Mouse (Mus musculus) ES-E14 (cell line): Measurements from ENCODE around the gene Zfp385b. TPM values are rescaled to one million over a fixed set of nuclear protein-coding genes. Genes with fewer than 3 reads are reported as not detected.

Experiments used
- DNase-seq: peaks from one replicate; pipeline ENCODE4 v3.0.0-alpha.2; 2013; ENCODE audit warnings: low read depth, low spot score
- H3K27ac ChIP-seq: 2 replicates; pipeline ENCODE4 v1.5.1; 2012; ENCODE audit warnings: low read depth, mild to moderate bottlenecking, low read length, moderate library complexity, mixed read lengths; ENCODE audit not compliant: poor library complexity, insufficient read depth, severe bottlenecking
- H3K36me3 ChIP-seq: 2 replicates; pipeline ENCODE4 v1.6.1; 2012; ENCODE audit warnings: mild to moderate bottlenecking, low read length, moderate library complexity, mixed read lengths; ENCODE audit not compliant: control insufficient read depth, poor library complexity, insufficient read depth, severe bottlenecking
- H3K4me1 ChIP-seq, 2 experiments: fragments of 150-350 bp in 1 of 2; sonication (generic) in 1 of 2; 2 replicates each; pipeline ENCODE4 v1.6.1; 2012; ENCODE audit warnings: low read length in 2 of 2, mild to moderate bottlenecking in 1 of 2, mixed read lengths in 1 of 2; ENCODE audit not compliant: control insufficient read depth in 2 of 2, insufficient read depth in 2 of 2, poor library complexity in 1 of 2
- H3K4me3 ChIP-seq, 2 experiments: fragments of 150-350 bp in 1 of 2; sonication (generic) in 1 of 2; 2 replicates each; pipeline ENCODE4 v1.5.1; 2012; ENCODE audit warnings: low read length in 2 of 2, low read depth in 1 of 2, mild to moderate bottlenecking in 1 of 2, mixed read lengths in 1 of 2; ENCODE audit not compliant: insufficient read depth in 1 of 2, poor library complexity in 1 of 2, severe bottlenecking in 1 of 2
- H3K9ac ChIP-seq: 2 replicates; pipeline ENCODE4 v1.6.1; 2012; ENCODE audit warnings: low read depth, mild to moderate bottlenecking, low read length, mixed read lengths; ENCODE audit not compliant: poor library complexity, insufficient read depth, severe bottlenecking
- H3K9me3 ChIP-seq: fragments of 150-350 bp; sonication (generic); 2 replicates; pipeline ENCODE4 v1.6.1; 2012; ENCODE audit warnings: low read depth, mild to moderate bottlenecking, low read length; ENCODE audit not compliant: control insufficient read depth, insufficient read depth
- CHD2 ChIP-seq: IDR thresholded peaks from 2 replicates; pipeline ENCODE4 v1.6.1; 2014; ENCODE audit warnings: mild to moderate bottlenecking, low read depth, low read length, inconsistent platforms
- HCFC1 ChIP-seq: IDR thresholded peaks from 2 replicates; pipeline ENCODE4 v1.6.1; 2012; ENCODE audit warnings: low read length, inconsistent platforms, borderline replicate concordance; ENCODE audit not compliant: insufficient read depth
- MAFK ChIP-seq: IDR thresholded peaks from 2 replicates; pipeline ENCODE4 v1.6.1; 2014; ENCODE audit warnings: mild to moderate bottlenecking, low read depth, low read length, inconsistent platforms; ENCODE audit not compliant: insufficient read depth
- ZC3H11A ChIP-seq: IDR thresholded peaks from 2 replicates; pipeline ENCODE4 v1.6.1; 2012; ENCODE audit warnings: low read depth, mild to moderate bottlenecking, inconsistent platforms, low read length, borderline replicate concordance
- ZNF384 ChIP-seq: IDR thresholded peaks from 2 replicates; pipeline ENCODE4 v1.6.1; 2012; ENCODE audit warnings: low read depth, low read length, inconsistent platforms
- in situ Hi-C, 2 experiments: fragments of 600-800 bp; cut with MboI; formaldehyde crosslinking; loops; one replicate each; pipeline ENCODE4 v1.15.1; 2025; ENCODE audit warnings: low sequenced_read_pairs in 2 of 2, inconsistent platforms in 1 of 2; ENCODE audit not compliant: unreplicated experiment in 2 of 2
- total RNA-seq: library from RNA; depleted of rRNA; stranded (reverse); fragments of 300-350 nt; gene quantifications from 2 replicates; pipeline ENCODE4 v1.2.3, GENCODE M21; 2012

Zfp385b gene
- total RNA-seq, 1 experiment, result 0.09 TPM

GRCm38 (mm10) chr2:77586581-77587360 is 232.7 kb downstream of the Zfp385b start:
- TF ChIP-seq CHD2, result no peak
- in situ Hi-C loops, result no loop called here

GRCm38 (mm10) chr2:77583586-77583985 is 235.9 kb downstream of the Zfp385b start:
- Histone ChIP-seq H3K27ac (no peak overlapping the region), H3K36me3 (no peaks in the 10 kb centered on the region), H3K4me3 (no peak overlapping the region), H3K9me3 (no peaks in the 10 kb centered on the region), H3K4me1 (peaks cover 0 to 2% of the 10 kb centered on the region in 2 experiments; a peak in 1 of 4 replicates), H3K9ac (no peak overlapping the region)
- DNase-seq, result no peak
- TF ChIP-seq CHD2 (no peak), HCFC1 (no peak), ZNF384 (no peak), MAFK (no peak), ZC3H11A (no peak)
- in situ Hi-C loops, result no loop called here

More at GRCm38 (mm10) chr2:77586581-77587360, 232.7 kb downstream of the Zfp385b start:
- DNase-seq, result peak; percentile 51
- peaks cover 0 to 2% of the 10 kb centered on the region in 2 experiments; a peak in 1 of 4 replicates for H3K4me1 ChIP-seq
- no peaks in the 10 kb centered on the region for H3K9me3 ChIP-seq
- H3K9ac ChIP-seq, result no peak overlapping the region
- H3K27ac ChIP-seq, result peak overlapping the region; percentile 69
- H3K36me3 ChIP-seq, result no peaks in the 10 kb centered on the region
- H3K4me3 ChIP-seq, result no peak overlapping the region

- Histone ChIP-seq H3K36me3 (no peaks in the 10 kb centered on the region), H3K4me1 (no peaks in the 10 kb centered on the region), H3K27ac (no peak overlapping the region), H3K4me3 (no peak overlapping the region), H3K9me3 (no peaks in the 10 kb centered on the region), H3K9ac (no peak overlapping the region)
- TF ChIP-seq HCFC1, result no peak
- in situ Hi-C loops, result no loop called here
- no peak for DNase-seq
Observed at GRCm38 (mm10) chr2:77576571-77576970, 242.9 kb downstream of the Zfp385b start.

GRCm38 (mm10) chr2:77567528-77568435 is 251.7 kb downstream of the Zfp385b start:
- no peak for TF ChIP-seq CHD2
- no peak for TF ChIP-seq ZC3H11A
- no peak for TF ChIP-seq MAFK
- no peak for TF ChIP-seq ZNF384
- TF ChIP-seq HCFC1, result no peak
- DNase-seq, result no peak
- no peaks in the 10 kb centered on the region for H3K4me1 ChIP-seq
- H3K36me3 ChIP-seq, result no peaks in the 10 kb centered on the region
- no peak overlapping the region for H3K27ac ChIP-seq
- no peaks in the 10 kb centered on the region for H3K9me3 ChIP-seq
- H3K9ac ChIP-seq, result no peak overlapping the region
- no peak overlapping the region for H3K4me3 ChIP-seq
- in situ Hi-C loops, result no loop called here
